Mouse (Mus musculus): ENCODE results near the gene Slc25a21. TPM values are rescaled to one million over a fixed set of nuclear protein-coding genes. Genes with fewer than 3 reads are reported as not detected.
A peak's percentile ranks its signal among the peaks of the same experiment; 100 is the strongest.

Gene Slc25a21
- polyA plus RNA-seq, 1 experiment from 2014 or later: 0.13 TPM

DNA sequence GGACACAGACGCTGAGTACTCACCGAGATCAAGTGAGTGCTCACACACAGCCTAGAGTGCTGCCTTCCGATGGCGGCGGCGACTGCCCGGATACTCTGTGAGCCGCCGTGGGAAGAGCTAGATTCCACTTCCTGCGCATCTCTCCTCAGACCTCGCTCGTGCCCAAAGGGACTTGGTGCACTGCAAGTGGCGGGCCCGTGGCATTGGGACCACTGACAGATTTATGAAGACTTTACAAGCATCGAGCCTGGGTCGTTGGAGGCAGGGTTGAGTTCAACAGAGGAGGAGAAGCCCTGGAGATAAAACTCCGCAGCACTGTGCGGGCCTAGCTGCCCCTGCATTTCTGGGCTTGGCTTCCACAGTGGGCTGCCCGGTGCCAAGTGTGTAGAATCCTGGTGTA lies 504.7 kb downstream of the Slc25a21 start:
- Histone ChIP-seq H3K27me3 (ENCODE audit: insufficient read depth, low read length) (peaks cover 100% of the 10 kb centered on the region), H3K4me1 (ENCODE audit: insufficient read depth) (0 out of 2 replicates have a peak, but pooled peaks cover 5% of the 10 kb centered on the region), H3K4me3 (ENCODE audit: low read depth, low read length) (peak overlapping the region; percentile 12; the same call in 1 of the 2 replicates), H3K27ac (ENCODE audit: low read depth) (no peak overlapping the region), H3K9me3 (ENCODE audit: low read depth, low read length) (no peaks in the 10 kb centered on the region), H3K4me2 (peak overlapping the region; percentile 7; the same call in 1 of the 2 replicates), H3K36me3 (ENCODE audit: insufficient read depth) (no peaks in the 10 kb centered on the region), H3K9ac (no peak overlapping the region)
- WGBS: 8% methylated on average over 19 of the region's 19 CpGs
- DNase-seq (no peak), ATAC-seq (ENCODE audit: insufficient read depth) (no peak)
- TF ChIP-seq CTCF (IDR thresholded peaks at IDR 0.05; ENCODE audit: low read depth): no peak

DNA sequence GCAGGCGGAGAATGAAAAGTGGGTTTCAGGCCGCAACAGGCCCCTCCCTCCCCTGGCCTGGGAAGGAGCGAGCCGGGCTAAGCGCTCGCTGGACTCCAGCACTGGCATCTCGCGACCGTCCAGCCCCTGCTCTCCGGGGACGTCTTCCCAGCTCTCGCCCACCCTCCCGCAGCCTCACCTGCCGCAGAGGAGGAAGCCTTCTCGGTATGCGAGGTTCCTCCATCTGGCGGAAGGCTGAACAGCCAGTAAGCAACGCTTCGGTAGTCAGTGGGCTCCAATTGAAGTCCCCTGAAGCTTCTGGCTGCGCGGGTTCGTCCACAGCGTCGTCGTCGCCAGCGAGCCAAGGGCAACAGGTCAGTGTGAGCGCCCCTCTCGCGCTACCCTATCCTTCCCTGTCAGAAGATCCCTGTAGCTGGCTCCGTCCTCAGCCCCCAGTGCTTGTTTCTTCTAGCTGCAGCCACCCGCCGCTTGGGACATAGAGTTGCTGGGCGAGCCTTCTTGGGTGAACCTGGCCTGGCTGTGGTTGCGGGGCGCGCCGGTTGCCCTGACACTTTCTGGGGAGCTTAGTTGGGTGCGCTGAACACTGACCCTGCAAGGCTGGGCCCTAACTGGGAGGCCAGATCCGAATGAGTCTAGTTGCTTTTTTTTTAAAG lies 505.7 kb downstream of the Slc25a21 start, which contains the start of gene Pax9:
Pax9 (plus strand) TSS at position 341 of the 653 bp plus-strand sequence.
- H3K4me1 ChIP-seq (ENCODE audit: insufficient read depth): 0 out of 2 replicates have a peak, but pooled peaks cover 5% of the 10 kb centered on the region
- no peaks in the 10 kb centered on the region for H3K9me3 ChIP-seq (ENCODE audit: low read depth, low read length)
- WGBS: under 1% methylated on average over 39 of the region's 40 CpGs
- H3K9ac ChIP-seq: no peak within 1 kb of the TSS; the same call in 1 of the 2 replicates
- H3K27me3 ChIP-seq (ENCODE audit: insufficient read depth, low read length): peaks cover 99% of the 10 kb centered on the region
- no peak for ATAC-seq (ENCODE audit: insufficient read depth)
- TF ChIP-seq CTCF (IDR thresholded peaks at IDR 0.05; ENCODE audit: low read depth): no peak
- peak within 1 kb of the TSS; percentile 29 for H3K4me3 ChIP-seq (ENCODE audit: low read depth, low read length)
- no peak within 1 kb of the TSS for H3K27ac ChIP-seq (ENCODE audit: low read depth)
- H3K36me3 ChIP-seq (ENCODE audit: insufficient read depth): no peaks in the 10 kb centered on the region
- peak within 1 kb of the TSS; percentile 49 for H3K4me2 ChIP-seq
- DNase-seq: no peak

GRCm38 (mm10) chr12:56691001-56691400 lies 506.3 kb downstream of the Slc25a21 start:
- H3K4me3 ChIP-seq (ENCODE audit: low read depth, low read length): peak overlapping the region; percentile 29
- no peaks in the 10 kb centered on the region for H3K9me3 ChIP-seq (ENCODE audit: low read depth, low read length)

GRCm38 (mm10) chr12:56690366-56690765 lies 506.9 kb downstream of the Slc25a21 start:
- Histone ChIP-seq H3K27ac (ENCODE audit: low read depth) (no peak overlapping the region), H3K4me2 (no peak overlapping the region), H3K9me3 (ENCODE audit: low read depth, low read length) (no peaks in the 10 kb centered on the region), H3K27me3 (ENCODE audit: insufficient read depth, low read length) (peaks cover 99% of the 10 kb centered on the region), H3K36me3 (ENCODE audit: insufficient read depth) (no peaks in the 10 kb centered on the region), H3K4me1 (ENCODE audit: insufficient read depth) (no peaks in the 10 kb centered on the region), H3K4me3 (ENCODE audit: low read depth, low read length) (no peak overlapping the region), H3K9ac (no peak overlapping the region)
- DNase-seq (no peak), ATAC-seq (ENCODE audit: insufficient read depth) (no peak)
- no peak for TF ChIP-seq CTCF (IDR thresholded peaks at IDR 0.05; ENCODE audit: low read depth)
- 2% methylated on average over 16 of the region's 16 CpGs for WGBS

More at GRCm38 (mm10) chr12:56691001-56691400, 506.3 kb downstream of the Slc25a21 start:
- ATAC-seq (ENCODE audit: insufficient read depth) (no peak), DNase-seq (no peak)
- TF ChIP-seq CTCF (IDR thresholded peaks at IDR 0.05; ENCODE audit: low read depth): no peak
- Histone ChIP-seq H3K27ac (ENCODE audit: low read depth) (no peak overlapping the region), H3K4me1 (ENCODE audit: insufficient read depth) (0 out of 2 replicates have a peak, but pooled peaks cover 4% of the 10 kb centered on the region), H3K36me3 (ENCODE audit: insufficient read depth) (no peaks in the 10 kb centered on the region), H3K27me3 (ENCODE audit: insufficient read depth, low read length) (peaks cover 99% of the 10 kb centered on the region), H3K4me2 (peak overlapping the region; percentile 49), H3K9ac (no peak overlapping the region)
- 2% methylated on average over 12 of the region's 12 CpGs for WGBS

DNA sequence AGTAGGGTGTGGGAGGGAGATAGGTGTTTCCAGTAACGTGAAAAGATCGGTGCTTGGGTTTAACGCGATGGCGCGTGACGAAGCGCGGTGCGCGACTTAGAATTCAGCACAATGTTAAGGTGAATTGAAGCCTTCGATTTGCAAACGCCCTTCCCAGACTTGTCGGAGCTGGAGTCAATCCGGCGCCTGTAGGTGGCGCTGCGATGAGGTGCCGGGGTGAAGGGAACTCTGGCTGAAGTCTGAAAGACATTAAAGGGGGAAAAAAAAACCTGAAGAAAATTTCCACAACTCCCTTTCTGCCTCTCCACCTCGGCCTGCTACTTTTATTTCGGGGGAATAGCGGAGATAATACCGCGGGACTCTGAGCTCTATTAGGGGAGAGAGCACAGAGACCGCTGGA lies 507.5 kb downstream of the Slc25a21 start:
- Histone ChIP-seq H3K4me2 (peak overlapping the region; percentile 1; the same call in 1 of the 2 replicates), H3K4me1 (ENCODE audit: insufficient read depth) (no peaks in the 10 kb centered on the region), H3K27ac (ENCODE audit: low read depth) (no peak overlapping the region), H3K4me3 (ENCODE audit: low read depth, low read length) (no peak overlapping the region), H3K9ac (no peak overlapping the region), H3K36me3 (ENCODE audit: insufficient read depth) (no peaks in the 10 kb centered on the region), H3K9me3 (ENCODE audit: low read depth, low read length) (no peaks in the 10 kb centered on the region), H3K27me3 (ENCODE audit: insufficient read depth, low read length) (peaks cover 95% of the 10 kb centered on the region)
- WGBS: 1% methylated on average over 25 of the region's 25 CpGs
- no peak for ATAC-seq (ENCODE audit: insufficient read depth)
- TF ChIP-seq CTCF (IDR thresholded peaks at IDR 0.05; ENCODE audit: low read depth): peak; percentile 60
- DNase-seq: peak; percentile 68

GRCm38 (mm10) chr12:56689331-56689730 lies 507.9 kb downstream of the Slc25a21 start:
- no peak overlapping the region for H3K4me3 ChIP-seq (ENCODE audit: low read depth, low read length)
- no peak for TF ChIP-seq CTCF (IDR thresholded peaks at IDR 0.05; ENCODE audit: low read depth)

DNA sequence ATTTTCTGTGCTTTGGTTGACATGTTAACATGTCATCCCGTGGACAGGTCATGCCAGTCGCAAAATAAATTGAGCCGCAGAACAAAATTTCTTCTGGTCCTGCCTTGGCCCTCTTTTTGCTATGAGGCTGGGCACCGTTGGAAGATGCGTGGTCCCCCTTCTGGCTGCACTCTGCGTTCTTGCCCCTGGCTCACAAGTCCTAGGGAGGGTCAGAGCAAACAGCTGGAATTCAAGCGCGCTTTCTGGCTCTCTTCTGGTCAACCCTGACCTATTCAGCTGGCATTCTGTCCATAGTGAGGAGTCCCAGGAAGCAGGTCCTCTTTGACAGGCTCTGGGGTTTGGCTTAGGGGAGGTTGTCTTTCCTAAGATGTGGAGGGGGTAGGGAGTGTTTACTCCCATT lies 508.4 kb downstream of the Slc25a21 start:
- ATAC-seq (ENCODE audit: insufficient read depth) (no peak), DNase-seq (no peak)
- no peaks in the 10 kb centered on the region for H3K36me3 ChIP-seq (ENCODE audit: insufficient read depth)
- no peak overlapping the region for H3K4me3 ChIP-seq (ENCODE audit: low read depth, low read length)
- peaks cover 92% of the 10 kb centered on the region for H3K27me3 ChIP-seq (ENCODE audit: insufficient read depth, low read length)
- TF ChIP-seq CTCF (IDR thresholded peaks at IDR 0.05; ENCODE audit: low read depth): no peak
- no peak overlapping the region for H3K27ac ChIP-seq (ENCODE audit: low read depth)
- WGBS: 7% methylated on average over 8 of the region's 8 CpGs
- no peaks in the 10 kb centered on the region for H3K4me1 ChIP-seq (ENCODE audit: insufficient read depth)
- H3K9me3 ChIP-seq (ENCODE audit: low read depth, low read length): no peaks in the 10 kb centered on the region
- H3K4me2 ChIP-seq: no peak overlapping the region
- no peak overlapping the region for H3K9ac ChIP-seq

More at GRCm38 (mm10) chr12:56689331-56689730, 507.9 kb downstream of the Slc25a21 start:
- Histone ChIP-seq H3K27me3 (ENCODE audit: insufficient read depth, low read length) (peaks cover 92% of the 10 kb centered on the region), H3K27ac (ENCODE audit: low read depth) (no peak overlapping the region), H3K4me2 (peak overlapping the region; percentile 1; the same call in 1 of the 2 replicates), H3K36me3 (ENCODE audit: insufficient read depth) (no peaks in the 10 kb centered on the region), H3K9ac (no peak overlapping the region), H3K4me1 (ENCODE audit: insufficient read depth) (no peaks in the 10 kb centered on the region), H3K9me3 (ENCODE audit: low read depth, low read length) (no peaks in the 10 kb centered on the region)
- ATAC-seq (ENCODE audit: insufficient read depth) (no peak), DNase-seq (no peak)
- WGBS: 5% methylated on average over 10 of the region's 10 CpGs
